Mouse (Mus musculus) embryo, embryonic 10 days (tissue): Measurements from ENCODE around the gene Egfr.

Experiments used
- DNase-seq: peaks from one replicate; pipeline ENCODE4 v3.0.0-alpha.2; 2015; ENCODE audit warnings: low spot score

Egfr gene

DNA sequence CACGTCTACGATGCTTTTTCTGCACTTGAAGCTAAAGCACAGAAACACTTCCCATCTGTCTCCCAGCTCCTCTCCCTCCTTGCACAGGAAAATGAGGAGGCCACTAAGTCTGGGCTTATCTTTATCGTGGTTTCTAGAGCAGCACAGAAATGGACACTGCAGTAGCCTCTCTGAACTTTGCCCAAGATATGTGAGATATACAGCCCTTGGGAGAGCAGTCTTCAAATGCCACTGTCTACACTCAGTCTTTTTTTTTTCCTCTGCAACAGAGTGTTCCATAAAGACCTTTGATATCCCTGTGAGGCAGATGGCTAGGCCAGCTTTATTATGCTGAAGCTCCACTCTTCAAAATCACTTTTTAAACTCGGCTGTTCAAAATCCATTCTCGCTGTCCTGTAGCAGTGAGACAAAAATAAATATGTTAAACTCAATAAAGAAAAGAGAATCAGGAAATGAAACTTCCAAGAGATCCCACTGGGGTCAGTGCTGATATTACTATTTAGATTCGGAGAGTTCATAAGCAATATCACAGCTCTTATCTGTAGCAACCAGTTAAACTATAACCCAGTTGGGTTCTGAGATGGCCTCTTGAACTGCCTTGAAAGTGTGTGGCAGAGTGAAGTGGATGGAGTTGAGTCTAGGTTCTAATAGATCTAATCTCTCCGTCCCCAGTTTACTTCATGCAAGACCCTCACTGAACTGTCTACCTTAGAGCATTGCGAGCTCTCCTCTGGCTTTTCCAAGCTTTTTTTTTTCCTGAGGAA lies 148.8 kb downstream of the Egfr start:
- DNase-seq: no peak

- DNase-seq: no peak
Measured at GRCm38 (mm10) chr11:16904302-16905011, 152.5 kb downstream of the Egfr start.

GRCm38 (mm10) chr11:16905012-16905332 lies 153.0 kb downstream of the Egfr start:
- no peak for DNase-seq

DNA sequence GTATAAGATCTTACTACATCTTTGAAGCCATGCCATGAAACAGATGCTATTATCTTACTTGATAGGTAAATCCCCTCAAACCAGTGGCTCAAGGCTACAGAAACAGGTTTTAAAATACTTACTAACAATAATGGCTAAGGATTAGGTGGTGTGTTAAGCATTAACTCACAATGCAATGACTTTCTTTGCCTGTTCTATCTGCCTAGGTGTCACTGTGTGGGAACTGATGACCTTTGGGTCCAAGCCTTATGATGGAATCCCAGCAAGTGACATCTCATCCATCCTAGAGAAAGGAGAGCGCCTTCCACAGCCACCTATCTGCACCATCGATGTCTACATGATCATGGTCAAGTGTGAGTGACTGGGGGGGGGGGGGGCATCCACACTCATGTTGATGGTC lies 154.5 kb downstream of the Egfr start:
- no peak for DNase-seq

DNA sequence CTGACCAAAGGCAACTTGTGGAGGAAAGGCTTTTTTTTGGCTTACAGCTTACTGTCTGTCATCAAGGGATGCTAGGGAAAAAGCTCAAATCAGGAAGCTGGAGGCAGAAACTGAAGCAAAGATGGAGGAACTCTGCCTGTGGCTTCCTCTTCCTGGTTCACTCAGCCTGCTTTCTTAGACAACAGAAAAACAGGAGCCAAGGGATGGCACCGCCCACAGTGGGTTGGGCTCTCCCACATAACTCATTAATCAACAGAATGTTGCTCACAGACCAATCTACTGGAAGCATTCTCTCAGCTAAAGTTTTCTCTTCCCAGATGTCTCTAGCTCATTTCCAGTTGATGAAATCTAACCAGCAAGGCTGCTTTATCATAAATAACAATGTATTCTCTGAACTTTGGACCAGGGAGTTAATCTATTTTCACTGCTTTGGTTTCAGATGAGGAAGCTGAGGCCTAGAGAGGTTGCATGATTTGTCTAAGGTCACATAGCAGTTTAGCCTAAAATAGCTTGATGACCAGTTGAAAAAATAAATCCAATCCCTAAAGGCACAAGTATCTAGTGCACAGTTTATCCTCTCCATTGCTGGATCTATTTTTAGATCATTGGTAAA lies 155.6 kb downstream of the Egfr start:
- DNase-seq: no peak

- no peak for DNase-seq
Measured at GRCm38 (mm10) chr11:16914756-16915155, 162.8 kb downstream of the Egfr start.

GRCm38 (mm10) chr11:16915850-16916249 lies 163.8 kb downstream of the Egfr start:
- no peak for DNase-seq

DNA sequence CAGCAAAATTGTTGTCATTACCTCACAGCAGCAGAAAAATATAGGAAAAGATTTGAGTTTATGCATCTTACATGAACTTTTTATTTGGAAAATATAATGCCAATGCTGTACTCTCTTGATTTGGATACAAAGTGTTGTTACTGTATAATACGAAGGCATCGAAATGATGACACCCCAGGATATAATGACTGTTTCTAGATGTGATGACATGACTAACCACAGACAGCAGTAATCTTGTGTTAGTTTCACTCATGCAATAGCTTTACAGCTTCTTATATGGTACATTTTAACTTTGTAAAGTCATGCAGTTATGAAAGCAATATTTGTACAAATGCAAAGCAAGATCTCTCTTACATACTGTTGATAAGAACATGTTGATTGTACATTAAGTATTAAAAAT lies 165.5 kb downstream of the Egfr start:
- no peak for DNase-seq

GRCm38 (mm10) chr11:16932159-16932558 lies 180.2 kb downstream of the Egfr start:
- no peak for DNase-seq

DNA sequence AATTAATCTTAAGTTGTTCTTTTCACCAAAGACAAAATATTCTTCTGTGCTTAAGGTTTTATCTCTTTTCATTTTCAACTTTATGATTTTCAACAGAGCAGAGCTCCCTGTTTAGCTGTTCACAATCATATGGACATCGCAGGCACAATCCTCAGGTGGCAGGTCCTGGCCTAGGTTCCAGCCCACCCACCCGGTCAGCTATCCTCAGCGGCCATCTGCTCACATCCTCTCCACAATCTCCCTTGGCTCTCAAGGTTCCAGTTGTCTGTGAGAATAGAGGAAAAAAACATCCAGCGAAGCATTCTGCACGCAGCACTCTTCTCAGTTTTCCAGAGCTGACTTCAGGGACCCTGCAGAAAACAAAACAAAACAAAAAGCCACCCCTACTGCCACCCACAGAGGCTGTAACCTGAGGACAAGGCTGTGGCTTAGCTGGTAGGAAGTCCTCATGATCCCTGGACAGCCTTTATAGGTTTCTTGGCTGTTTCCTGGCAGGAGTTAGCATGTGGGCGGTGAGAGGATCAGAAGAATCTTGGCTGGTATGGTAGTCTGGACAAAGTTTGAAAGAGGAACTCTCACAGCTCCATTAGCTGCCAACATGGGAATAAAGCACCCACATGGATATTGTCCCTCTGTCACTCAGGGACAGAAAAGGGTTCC lies 183.7 kb downstream of the Egfr start:
- no peak for DNase-seq

- DNase-seq: peak; percentile 18
Measured at GRCm38 (mm10) chr11:16941103-16941793, 189.2 kb downstream of the Egfr start.

- no peak for DNase-seq
Measured at GRCm38 (mm10) chr11:16941973-16942452, 190.0 kb downstream of the Egfr start.

GRCm38 (mm10) chr11:16943016-16943415 lies 191.0 kb downstream of the Egfr start:
- no peak for DNase-seq

DNA sequence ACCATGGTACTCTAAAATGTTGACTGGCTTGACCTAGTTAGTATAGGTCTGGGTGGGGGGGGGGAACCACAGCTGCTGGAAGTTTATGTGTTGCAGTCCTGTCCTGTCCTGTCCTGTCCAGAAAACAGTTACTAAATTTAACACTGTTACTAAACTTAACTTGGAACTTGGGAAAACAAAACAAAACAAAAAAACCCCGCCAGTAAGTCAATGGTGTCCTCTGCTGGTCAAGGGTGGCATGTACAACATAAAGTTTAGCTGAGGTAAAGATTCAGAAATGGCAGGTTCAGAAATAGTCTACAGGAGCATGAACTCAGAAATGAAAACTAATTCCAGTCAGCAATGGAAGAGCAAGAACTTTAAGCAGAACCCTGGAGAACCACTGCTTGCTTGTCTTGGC lies 196.8 kb downstream of the Egfr start:
- peak; percentile 39 for DNase-seq

DNA sequence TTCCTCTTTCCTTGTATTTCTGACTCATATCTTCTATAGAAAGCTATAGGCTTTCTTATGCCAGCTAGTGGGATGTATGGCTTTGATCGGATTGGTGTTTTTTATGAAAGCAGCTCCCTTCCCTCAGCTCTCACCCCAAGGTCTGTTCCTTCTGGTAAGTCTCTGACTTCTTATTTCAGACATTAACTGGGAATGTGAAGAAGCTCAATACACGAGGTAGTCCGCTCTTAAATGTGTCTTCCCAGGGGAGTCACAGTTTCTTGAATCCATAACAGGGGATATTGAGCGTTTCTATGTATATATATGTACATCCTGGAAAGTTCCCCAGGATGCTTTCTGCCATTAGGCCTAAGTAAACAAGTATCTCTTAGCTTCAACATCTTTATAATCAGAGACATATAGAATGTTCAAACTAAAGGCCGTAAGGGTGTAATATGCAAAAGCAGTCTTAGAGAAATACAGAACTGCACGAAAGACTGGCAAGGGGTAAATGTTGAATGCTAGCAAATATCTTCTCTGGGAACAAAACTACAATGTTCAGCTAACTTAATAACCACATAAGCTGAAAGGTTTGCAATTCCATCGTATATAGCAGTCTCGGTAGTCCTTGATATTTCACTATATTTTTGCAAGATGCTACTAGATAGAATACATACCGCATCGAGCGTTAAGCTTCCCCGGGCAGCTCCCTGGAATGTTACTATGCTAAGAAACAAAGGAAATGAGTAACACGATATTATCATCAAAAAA lies 198.4 kb downstream of the Egfr start:
- no peak for DNase-seq

DNA sequence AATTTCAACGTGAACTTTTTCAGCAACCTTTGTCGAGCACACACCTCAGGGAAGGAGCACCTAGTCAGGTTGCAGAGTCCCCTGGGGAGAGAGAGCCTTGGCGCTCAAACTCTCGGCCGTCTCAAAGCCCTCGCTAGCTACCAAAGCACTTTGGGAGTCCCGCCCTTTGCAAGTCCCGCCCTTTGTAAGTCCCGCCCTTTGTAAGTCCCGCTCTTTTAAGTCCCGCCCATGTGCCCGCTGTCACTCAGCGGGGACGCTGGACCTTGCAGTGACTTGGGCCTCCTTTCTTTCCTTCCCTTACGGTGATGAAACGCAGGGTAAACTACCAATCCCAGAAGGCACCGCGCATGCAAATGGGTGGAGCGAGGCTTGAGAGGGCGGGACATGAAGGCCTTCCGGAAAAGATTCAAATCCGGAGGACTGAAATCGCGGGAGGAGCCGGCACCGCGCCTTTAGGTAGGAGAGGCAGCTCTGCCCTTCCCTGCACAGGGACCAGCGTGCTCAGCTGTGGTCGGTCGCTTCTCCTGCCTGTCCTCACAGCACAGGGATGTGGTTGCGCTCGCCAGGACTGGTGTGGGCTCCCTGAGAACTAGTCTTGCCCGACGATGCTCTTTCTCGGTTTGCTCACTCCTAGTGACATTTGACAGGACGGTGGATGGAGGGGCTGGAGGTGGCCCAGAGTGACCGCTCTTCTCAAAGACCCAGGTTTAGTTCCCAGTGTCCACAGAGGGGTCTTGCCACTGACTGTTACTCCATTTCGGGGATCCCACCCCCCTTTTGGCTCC lies 199.2 kb downstream of the Egfr start, which contains the start of gene Fbxo48:
Gene Fbxo48 (plus strand): TSS at position 400 of the 785 bp plus-strand sequence.
- peak; percentile 98 for DNase-seq

- DNase-seq: no peak
Measured at GRCm38 (mm10) chr11:16951761-16952010, 199.7 kb downstream of the Egfr start.

- no peak for DNase-seq
Measured at GRCm38 (mm10) chr11:16956115-16956862, 204.3 kb downstream of the Egfr start.

GRCm38 (mm10) chr11:16957030-16957429 lies 205.0 kb downstream of the Egfr start:
- no peak for DNase-seq

DNA sequence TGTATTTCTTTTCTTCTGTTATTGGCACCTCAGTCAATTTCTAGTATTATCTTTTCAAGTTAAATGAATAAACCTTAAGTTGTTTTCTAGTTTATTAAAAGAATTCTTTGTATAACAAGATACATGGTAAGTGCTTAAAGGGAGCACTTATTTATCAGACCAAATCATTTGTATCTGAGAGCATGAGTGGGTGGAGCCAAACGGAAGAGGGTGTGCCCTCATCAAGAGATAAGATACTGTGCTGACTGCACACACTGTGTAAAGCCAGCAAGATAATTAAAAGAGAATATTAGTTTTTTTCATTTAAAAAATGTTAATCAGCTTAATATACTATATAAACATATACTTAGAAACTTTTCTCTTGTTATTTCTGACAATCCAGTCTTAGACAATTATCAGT lies 206.5 kb downstream of the Egfr start:
- no peak for DNase-seq
